Mouse (Mus musculus) Patski (cell line): ENCODE results near the gene Sept5. TPM values are rescaled to one million over a fixed set of nuclear protein-coding genes. Genes with fewer than 3 reads are reported as not detected.

ENCODE experiments used
- ATAC-seq: fragments of 100-300 bp; one replicate; pipeline ENCODE4 v1.8.0; 2021
- CTCF ChIA-PET: fragments of 350-600 bp; sonication (Branson Sonifier 250); formaldehyde crosslinking; loops from one replicate; lab custom pipeline; 2022; ENCODE audit warnings: inconsistent platforms; lab: Charles Lee
- POLR2A ChIA-PET: fragments of 350-600 bp; sonication (Branson Sonifier 250); formaldehyde crosslinking; loops from one replicate; lab custom pipeline; 2022; ENCODE audit warnings: antibody characterized with exemption, inconsistent platforms; lab: Charles Lee
- DNase-seq: peaks from one replicate; pipeline ENCODE4 v3.0.0-alpha.2; 2011; ENCODE audit warnings: low read depth, low spot score
- H3K27me3 ChIP-seq: fragments of 371-371 bp; one replicate; pipeline ENCODE4 v1.5.1; 2021
- CTCF ChIP-seq: fragments of 100-300 bp; IDR thresholded peaks from one replicate; pipeline ENCODE4 v1.5.1; 2021
- in situ Hi-C: fragments of 300-500 bp; cut with MboI; formaldehyde crosslinking; loops from 3 replicates; pipeline ENCODE4 v1.11.1; 2018; ENCODE audit warnings: low pct_unique_long_range_greater_than_20kb, mixed read lengths
- polyA plus RNA-seq: library from polyadenylated mRNA; unstranded; gene quantifications from one replicate; pipeline ENCODE4 v1.2.3, GENCODE M21; 2021

The Sept5 gene
- polyA plus RNA-seq, 1 experiment from 2014 or later = 28.2 TPM

DNA sequence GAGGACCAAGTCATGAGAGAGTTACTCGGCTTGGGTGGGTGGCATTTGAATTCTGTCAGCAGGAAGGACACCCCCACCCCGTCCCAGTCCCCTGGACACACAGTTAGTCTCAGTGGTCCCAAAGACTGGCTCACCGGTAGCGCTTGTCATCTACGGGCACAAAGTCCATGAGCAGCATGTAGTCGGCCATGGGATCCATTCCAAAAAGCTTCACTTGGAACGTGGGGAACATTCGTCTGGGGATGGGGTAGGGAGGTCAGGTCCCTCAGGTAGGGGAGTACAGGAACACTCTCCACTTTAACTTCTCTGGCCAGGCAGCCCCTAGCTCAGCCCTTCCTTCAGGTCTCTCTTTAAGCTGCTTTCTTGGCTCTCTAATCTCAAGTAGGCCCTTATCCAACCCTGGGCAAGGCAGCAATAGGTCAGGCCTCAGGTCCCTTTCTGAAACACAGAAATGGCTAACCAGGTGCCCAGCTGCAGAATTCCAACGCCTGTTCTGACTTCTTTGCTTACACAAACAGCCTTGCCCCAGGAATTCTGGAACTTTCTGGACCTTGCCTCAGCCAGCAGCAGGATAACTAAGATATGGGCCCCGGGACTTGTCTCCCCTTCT lies 44.7 kb downstream of the Sept5 start:
- CTCF ChIA-PET = interaction anchor here (1.6 kb wide), 1 partner anchor 12 kb away, joined by 3 read pairs; no protein-coding TSS in a partner anchor
- DNase-seq = no peak
- in situ Hi-C loops = no loop called here
- TF ChIP-seq CTCF = no peak
- POLR2A ChIA-PET = no interaction called here
- no peak for ATAC-seq
- H3K27me3 ChIP-seq = peaks cover 38% of the 10 kb centered on the region

DNA sequence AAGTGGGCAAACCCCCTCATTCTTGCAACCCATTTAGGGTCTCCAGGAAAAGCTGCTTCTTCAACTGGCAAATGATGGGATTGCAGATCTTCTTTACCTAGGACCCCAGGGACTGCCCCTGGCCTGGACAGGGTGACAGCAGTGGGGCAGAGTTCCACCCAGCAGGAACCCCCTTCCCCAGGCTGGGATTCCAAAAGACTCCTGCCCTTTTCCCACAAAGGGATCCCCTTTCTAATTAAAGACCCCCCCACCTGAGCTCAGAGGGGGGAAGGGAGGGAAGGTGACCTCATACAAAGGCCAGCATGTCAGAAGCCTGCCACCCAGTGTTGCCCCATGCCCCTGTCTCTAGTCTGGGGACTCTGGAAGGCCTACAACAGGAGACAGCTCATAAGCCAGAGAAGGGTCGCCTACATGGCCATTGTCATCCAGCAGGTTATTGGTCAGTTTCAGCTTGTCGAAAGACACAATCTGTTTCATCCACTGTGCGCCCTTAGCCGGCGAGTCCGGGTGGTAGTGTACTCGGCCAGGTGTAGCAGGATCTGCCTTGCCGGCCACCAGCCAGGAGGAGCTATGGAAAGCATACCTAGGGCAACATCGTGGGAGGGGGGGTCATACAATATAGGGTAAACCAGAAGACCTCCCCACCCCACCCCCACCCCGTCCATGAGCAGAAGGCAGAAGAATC lies 45.9 kb downstream of the Sept5 start:
- peaks cover 38% of the 10 kb centered on the region for H3K27me3 ChIP-seq
- in situ Hi-C loops = no loop called here
- no peak for TF ChIP-seq CTCF
- ATAC-seq (no peak), DNase-seq (no peak)
- ChIA-PET CTCF (interaction anchor here (0.7 to 1.6 kb wide), 2 partner anchors 13 to 20 kb away, joined by 3 read pairs; no protein-coding TSS in a partner anchor), POLR2A (no interaction called here)

DNA sequence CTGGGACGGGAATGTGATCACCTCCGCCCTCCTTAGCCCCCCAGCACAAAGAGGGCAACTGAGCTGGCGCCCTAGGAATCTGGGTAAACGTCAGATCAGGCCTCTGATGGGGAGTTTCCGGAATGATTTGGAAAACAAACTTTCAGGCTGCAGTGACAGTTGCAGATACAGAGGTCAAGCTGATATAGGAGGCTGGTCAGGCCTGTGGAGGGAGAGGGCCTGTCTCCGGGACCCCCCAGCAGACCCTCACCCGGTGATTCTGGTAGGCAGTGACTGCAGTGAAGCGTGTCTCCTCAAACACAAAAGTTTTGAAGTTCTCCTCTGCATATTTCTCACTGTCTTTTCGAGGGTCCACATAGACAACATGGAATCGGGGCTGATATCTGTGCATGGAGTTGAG lies 46.6 kb downstream of the Sept5 start:
- in situ Hi-C loops = no loop called here
- ATAC-seq (no peak), DNase-seq (no peak)
- TF ChIP-seq CTCF = no peak
- CTCF ChIA-PET = no interaction called here
- H3K27me3 ChIP-seq = peaks cover 35% of the 10 kb centered on the region
- POLR2A ChIA-PET = no interaction called here

DNA sequence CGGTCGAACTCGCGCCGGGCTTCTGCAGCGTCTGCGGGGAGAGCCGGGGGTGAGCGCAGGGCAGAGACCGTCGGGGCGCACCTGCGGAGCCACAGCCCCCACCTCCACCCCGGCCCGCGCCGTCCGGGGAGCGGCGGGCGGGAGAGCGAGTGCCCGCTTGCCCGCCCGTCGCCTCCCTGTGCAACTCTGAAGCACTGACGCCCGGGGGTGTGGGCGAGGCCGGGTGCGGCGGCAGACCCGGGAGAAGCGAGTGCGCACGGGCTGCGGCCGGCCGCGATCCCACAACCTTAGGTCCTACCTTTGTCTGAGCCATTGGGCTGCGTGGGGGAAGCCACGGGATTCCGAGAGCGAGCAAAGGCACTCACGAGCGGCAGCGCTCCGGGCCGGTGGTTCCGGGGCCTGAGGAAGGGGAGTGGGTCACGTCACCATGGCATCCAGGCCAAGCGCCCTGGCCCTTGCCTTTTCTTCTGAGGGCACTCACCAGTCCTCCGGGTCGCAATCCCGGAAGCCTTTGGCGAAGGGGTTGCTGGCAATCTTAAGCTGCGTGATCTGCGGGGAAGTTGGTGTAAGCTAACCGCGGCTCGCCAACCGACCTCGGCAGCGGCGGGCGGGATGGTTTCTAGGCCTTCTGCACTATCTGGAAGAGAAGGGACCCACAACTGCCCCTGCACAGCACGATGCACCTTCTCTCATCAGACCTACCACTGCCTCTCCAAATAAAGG lies 47.2 kb downstream of the Sept5 start:
- CTCF ChIA-PET = no interaction called here

DNA sequence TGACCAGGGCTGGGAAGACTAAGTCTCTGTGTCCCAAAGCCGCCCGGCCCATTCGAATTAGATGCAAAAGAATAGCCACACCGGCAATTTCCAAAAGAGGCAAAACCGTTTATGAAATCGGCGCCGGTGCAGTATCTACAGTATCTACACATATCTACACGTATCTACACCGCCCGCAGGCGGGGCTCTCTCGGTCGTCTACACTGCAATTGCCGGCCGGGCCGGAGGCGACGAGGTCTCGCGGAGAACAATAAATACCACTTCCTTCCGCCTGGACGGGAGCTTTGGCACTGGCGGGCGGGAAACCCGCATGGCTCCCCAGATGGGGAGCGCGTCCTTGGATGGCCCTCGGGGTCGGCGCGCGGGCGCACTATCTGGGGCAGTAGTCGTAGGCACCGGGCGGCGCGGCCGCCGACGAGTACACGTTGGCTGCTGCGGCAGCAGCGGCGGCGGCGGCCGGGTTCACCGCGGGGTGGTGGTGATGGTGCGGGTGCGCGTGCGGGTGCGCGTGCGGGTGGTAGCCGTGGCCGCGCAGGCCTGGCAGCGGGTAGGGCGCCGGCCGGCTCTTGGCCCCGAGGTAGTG lies 48.0 kb downstream of the Sept5 start:
- CTCF ChIA-PET = no interaction called here
- no peak for ATAC-seq

More for the DNA sequence above, 47.2 kb downstream of the Sept5 start:
- no peak for DNase-seq
- no peak for ATAC-seq
- in situ Hi-C loops = no loop called here
- H3K27me3 ChIP-seq = peaks cover 32% of the 10 kb centered on the region
- POLR2A ChIA-PET = no interaction called here
- TF ChIP-seq CTCF = no peak

DNA sequence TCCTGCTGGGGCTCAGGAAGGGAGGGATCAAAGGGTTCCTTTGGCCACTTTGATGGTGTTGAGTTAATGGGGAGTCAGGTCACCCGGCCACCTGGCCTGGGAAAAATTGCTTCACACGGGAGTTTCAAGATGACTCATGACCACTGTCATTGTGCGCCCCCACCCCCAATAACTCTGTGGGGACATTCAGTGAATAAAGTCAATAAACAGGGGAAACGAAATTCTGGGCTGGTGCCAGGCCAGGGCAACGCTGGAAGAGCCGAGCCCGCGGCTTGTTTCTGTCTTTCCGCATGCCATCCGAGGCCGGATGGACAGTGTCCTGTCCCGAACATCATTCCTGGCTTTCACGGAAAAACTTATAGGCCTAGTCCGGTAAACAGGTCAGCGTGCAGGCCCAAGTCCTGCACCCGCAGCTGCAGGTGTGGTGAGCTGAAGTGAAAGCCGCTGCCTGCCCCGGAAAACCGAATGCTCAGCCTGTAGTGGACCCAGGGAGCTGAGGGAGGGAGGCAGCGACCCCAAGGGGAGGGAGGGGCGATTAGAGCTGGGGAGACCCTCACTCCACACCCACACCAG lies 48.6 kb downstream of the Sept5 start:
- no peak for TF ChIP-seq CTCF
- CTCF ChIA-PET = interaction anchor here (1.1 kb wide), 1 partner anchor 109 kb away, joined by 3 read pairs; no protein-coding TSS in a partner anchor
- in situ Hi-C loops = no loop called here
- ATAC-seq = no peak
- peaks cover 23% of the 10 kb centered on the region for H3K27me3 ChIP-seq
- POLR2A ChIA-PET = no interaction called here
- DNase-seq = no peak

More for the DNA sequence above, 48.0 kb downstream of the Sept5 start:
- peaks cover 26% of the 10 kb centered on the region for H3K27me3 ChIP-seq
- POLR2A ChIA-PET = no interaction called here
- no peak for DNase-seq
- in situ Hi-C loops = no loop called here
- no peak for TF ChIP-seq CTCF

DNA sequence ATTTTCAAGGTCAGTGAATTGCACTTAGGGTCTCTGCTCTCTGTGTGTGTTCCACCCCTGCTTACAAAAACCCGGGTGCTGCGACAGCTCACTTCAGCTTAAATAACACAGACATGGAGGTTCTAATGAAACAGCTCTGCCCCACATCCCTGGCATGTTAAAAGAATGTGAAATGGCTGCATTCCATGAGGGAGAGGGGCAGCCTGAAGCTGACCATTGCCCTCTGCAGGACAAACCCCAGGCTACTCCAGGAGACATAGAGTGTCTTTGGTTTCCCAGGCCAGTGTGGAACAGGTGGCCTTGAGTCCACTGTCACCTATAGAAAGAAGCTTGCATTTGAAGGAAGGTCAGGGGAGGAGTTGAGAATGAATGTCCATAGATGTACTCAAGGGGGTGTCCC lies 49.4 kb downstream of the Sept5 start:
- ATAC-seq = no peak
- no peak for TF ChIP-seq CTCF
- peaks cover 17% of the 10 kb centered on the region for H3K27me3 ChIP-seq
- ChIA-PET POLR2A (no interaction called here), CTCF (interaction anchor here (1.1 kb wide), 1 partner anchor 109 kb away, joined by 3 read pairs; no protein-coding TSS in a partner anchor)
- DNase-seq = no peak
- in situ Hi-C loops = no loop called here

DNA sequence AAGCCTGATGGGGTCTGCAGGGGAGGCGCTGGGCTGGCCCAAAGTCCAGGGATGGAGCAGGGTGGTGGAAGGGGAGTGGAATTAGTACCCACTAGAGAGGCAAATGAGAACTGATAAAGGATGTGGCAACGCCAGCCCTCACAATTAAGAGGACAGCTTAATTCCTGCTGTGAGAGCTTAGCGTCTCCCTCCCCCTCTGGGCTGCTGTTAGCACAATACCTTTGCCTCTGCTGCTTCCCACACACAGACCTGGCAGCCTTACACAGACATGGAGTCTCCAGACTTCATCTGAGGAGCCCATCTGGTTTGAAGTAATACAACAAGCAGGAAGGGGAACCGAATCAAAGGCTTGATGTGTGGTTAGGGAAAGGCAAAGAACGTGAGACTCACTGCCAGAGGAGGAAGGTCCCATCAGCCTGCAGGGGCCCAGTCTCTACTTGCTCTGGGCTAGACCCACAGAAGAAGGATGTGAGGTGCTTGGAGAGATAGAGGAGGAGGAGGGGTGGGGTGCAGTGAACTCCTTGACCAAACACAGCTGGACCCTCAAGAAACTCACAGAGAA lies 52.1 kb downstream of the Sept5 start:
- ChIA-PET POLR2A (no interaction called here), CTCF (interaction anchor here (1.1 kb wide), 1 partner anchor 62 kb away, joined by 3 read pairs; no protein-coding TSS in a partner anchor)
- no peak for TF ChIP-seq CTCF
- ATAC-seq (no peak), DNase-seq (no peak)
- H3K27me3 ChIP-seq = peaks cover 10% of the 10 kb centered on the region
- in situ Hi-C loops = no loop called here

DNA sequence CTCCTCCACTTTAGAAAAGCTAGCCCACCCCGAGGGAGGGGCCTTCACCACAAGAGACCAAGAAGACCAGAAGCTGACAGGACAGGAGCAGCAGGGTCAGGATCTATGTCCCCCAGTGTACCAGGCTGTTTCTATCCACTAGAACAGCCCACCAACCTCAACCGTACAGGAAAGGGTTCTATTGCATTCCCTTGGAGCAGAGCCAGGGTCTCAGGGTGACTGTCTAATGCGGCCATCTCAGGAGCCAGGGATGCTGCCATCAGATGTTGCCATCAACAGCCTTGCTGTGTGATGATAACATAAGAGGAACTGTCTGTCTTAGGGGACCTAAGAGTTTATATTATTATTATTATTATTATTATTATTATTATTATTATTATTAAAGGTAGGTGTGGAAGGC lies 52.7 kb downstream of the Sept5 start:
- no peak for ATAC-seq
- in situ Hi-C loops = no loop called here
- no peak for DNase-seq
- H3K27me3 ChIP-seq = peaks cover 9% of the 10 kb centered on the region
- ChIA-PET CTCF (interaction anchor here (1.1 kb wide), 1 partner anchor 20 kb away, joined by 3 read pairs; no protein-coding TSS in a partner anchor), POLR2A (no interaction called here)
- no peak for TF ChIP-seq CTCF

DNA sequence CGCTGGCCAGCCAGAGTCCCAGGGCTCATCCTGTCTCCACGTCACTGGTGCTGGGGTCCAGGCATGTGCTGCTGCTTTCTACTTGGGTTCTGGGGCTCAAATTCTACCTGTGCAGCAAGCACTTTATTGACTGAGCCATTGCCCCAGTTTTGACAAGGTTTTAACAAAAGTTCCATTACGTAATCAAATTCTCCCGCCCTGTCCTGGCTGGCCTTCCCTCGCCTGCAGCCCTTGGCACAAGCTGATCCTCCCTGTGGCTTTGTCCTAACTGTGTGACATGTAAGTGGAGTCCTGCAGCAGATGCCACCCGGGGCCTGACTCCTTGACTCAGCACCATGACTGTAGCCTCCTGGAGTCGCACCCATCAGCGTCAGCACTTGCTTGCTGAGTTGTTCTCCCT lies 55.6 kb downstream of the Sept5 start:
- H3K27me3 ChIP-seq = no peaks in the 10 kb centered on the region
- DNase-seq (no peak), ATAC-seq (no peak)
- ChIA-PET POLR2A (interaction anchor here (0.7 to 0.8 kb wide), 2 partner anchors 30 to 103 kb away, joined by 3 to 6 read pairs; no protein-coding TSS in a partner anchor), CTCF (interaction anchor here (0.5 kb wide), 1 partner anchor 290 kb away, joined by 3 read pairs; no protein-coding TSS in a partner anchor)
- no peak for TF ChIP-seq CTCF
- in situ Hi-C loops = no loop called here

Other genes with a start within 250 kb of the Sept5 start
- 25.2 TPM for gene Txnrd2, start 203.6 kb downstream of the Sept5 start, polyA plus RNA-seq
- 229 TPM for gene Comt, start 203.1 kb downstream of the Sept5 start, polyA plus RNA-seq
- gene Gnb1l, start 131.2 kb downstream of the Sept5 start, polyA plus RNA-seq = 9.9 TPM
- gene Rtl10, start 131.1 kb downstream of the Sept5 start, polyA plus RNA-seq = 9.1 TPM
- 0.13 TPM for gene Tbx1, start 39.3 kb downstream of the Sept5 start, polyA plus RNA-seq
- gene Gp1bb, start 7.6 kb downstream of the Sept5 start, polyA plus RNA-seq = 0.91 TPM
- 6.1 TPM for gene Gm49601, start 3.5 kb downstream of the Sept5 start, polyA plus RNA-seq
- gene Cldn5, start 146.9 kb upstream of the Sept5 start, polyA plus RNA-seq = not detected
- gene Ufd1, start 181.8 kb upstream of the Sept5 start, polyA plus RNA-seq = 73.0 TPM
- 20.0 TPM for gene Cdc45, start 182.0 kb upstream of the Sept5 start, polyA plus RNA-seq
- 17.6 TPM for gene 2510002D24Rik, start 206.6 kb upstream of the Sept5 start, polyA plus RNA-seq
- gene Gm28539, start 206.6 kb upstream of the Sept5 start, polyA plus RNA-seq = 10.8 TPM
- gene Mrpl40, start 246.9 kb upstream of the Sept5 start, polyA plus RNA-seq = 80.1 TPM
- gene Hira, start 247.1 kb upstream of the Sept5 start, polyA plus RNA-seq = 53.8 TPM